Mouse (Mus musculus): ENCODE results near the gene Eprs. TPM values are rescaled to one million over a fixed set of nuclear protein-coding genes. Genes with fewer than 3 reads are reported as not detected.

The Eprs gene
- polyA plus RNA-seq, 1 experiment: 11.0 TPM

DNA sequence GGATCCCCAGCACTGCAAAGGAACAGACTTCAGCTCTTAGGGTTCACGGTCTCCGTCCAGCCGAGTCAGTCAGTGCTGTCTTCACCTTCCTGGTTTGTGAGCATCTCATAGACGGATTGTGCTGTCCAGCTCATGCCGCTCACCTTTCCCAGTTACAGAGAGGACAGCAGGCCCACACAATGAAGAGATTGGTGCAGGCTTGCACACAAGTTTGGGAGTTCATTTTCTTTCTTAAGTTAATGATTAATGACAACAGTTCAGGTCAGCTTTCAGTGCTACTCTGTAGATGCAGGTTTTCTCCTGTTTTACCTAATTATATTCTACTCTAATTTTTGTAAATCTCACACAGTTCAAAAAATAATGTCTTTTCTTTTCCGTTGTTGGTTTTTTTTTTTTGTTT lies 7.1 kb downstream of the Eprs start:
- Histone ChIP-seq H3K27ac (ENCODE audit: control insufficient read depth, insufficient read depth, low read length) (no peak overlapping the region), H3K4me3 (ENCODE audit: control insufficient read depth, insufficient read depth, low read length) (no peak overlapping the region), H3K36me3 (ENCODE audit: control insufficient read depth, insufficient read depth, low read length) (peaks cover 45% of the 10 kb centered on the region), H3K27me3 (ENCODE audit: control insufficient read depth, insufficient read depth, low read length) (no peaks in the 10 kb centered on the region), H3K4me1 (replicated peaks; ENCODE audit: control insufficient read depth, insufficient read depth, low read length) (no peaks in the 10 kb centered on the region)
- 98% methylated on average over 6 of the region's 6 CpGs for WGBS
- no peak for TF ChIP-seq CTCF (IDR thresholded peaks at IDR 0.05; ENCODE audit: borderline replicate concordance, control insufficient read depth, extremely low read depth, insufficient read depth, low read length, poor library complexity)
- TF ChIP-seq POLR2A (IDR thresholded peaks at IDR 0.05; ENCODE audit: control insufficient read depth, extremely low read depth, insufficient read depth, low read length, poor library complexity): no peak
- DNase-seq: no peak

DNA sequence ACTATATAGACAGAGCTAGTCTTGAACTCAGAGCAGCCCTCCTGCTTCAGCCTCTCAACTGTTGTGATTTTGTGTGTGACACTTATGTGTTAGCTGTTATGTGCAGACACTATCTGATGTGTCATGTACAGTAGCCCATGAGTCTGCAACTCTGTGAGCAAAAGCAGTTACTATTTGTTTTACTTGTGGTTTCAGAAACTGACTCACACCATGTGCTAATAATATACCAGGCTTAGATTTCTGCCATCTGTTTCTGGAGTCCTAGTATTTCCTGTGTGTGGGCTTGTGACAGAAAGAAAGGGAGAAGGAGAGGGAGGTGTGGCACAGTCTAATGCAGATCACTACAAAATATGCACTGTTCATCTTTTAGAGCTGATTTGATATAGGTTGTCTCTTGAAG lies 13.5 kb downstream of the Eprs start:
- Histone ChIP-seq H3K27ac (ENCODE audit: control insufficient read depth, insufficient read depth, low read length) (no peak overlapping the region), H3K36me3 (ENCODE audit: control insufficient read depth, insufficient read depth, low read length) (peaks cover 70% of the 10 kb centered on the region), H3K4me3 (ENCODE audit: control insufficient read depth, insufficient read depth, low read length) (no peak overlapping the region), H3K27me3 (ENCODE audit: control insufficient read depth, insufficient read depth, low read length) (no peaks in the 10 kb centered on the region), H3K4me1 (replicated peaks; ENCODE audit: control insufficient read depth, insufficient read depth, low read length) (no peaks in the 10 kb centered on the region)
- no peak for TF ChIP-seq POLR2A (IDR thresholded peaks at IDR 0.05; ENCODE audit: control insufficient read depth, extremely low read depth, insufficient read depth, low read length, poor library complexity)
- TF ChIP-seq CTCF (IDR thresholded peaks at IDR 0.05; ENCODE audit: borderline replicate concordance, control insufficient read depth, extremely low read depth, insufficient read depth, low read length, poor library complexity): no peak
- no peak for DNase-seq

DNA sequence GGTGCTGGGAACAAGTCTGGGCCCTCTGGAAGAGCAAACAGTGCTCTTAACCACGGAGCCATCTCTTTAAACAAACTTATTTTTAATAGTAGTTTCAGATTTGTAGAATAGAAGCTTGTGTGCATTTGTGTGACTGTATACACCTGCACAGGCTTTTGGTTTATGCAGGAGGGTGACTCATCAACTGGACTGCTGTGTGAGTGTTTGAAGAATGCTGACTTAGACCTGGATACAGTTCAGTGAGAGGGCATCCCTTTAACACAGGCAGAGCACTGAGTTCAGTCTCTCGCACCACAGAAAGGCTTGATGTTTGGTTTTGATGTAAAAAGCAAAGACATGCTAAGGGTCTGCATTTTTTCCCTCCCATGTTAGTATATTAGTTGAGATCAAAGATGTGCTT lies 14.6 kb downstream of the Eprs start:
- no peak for DNase-seq
- WGBS: 98% methylated on average over 2 of the region's 2 CpGs
- H3K27me3 ChIP-seq (ENCODE audit: control insufficient read depth, insufficient read depth, low read length): no peaks in the 10 kb centered on the region
- H3K36me3 ChIP-seq (ENCODE audit: control insufficient read depth, insufficient read depth, low read length): peaks cover 68% of the 10 kb centered on the region
- no peak overlapping the region for H3K4me3 ChIP-seq (ENCODE audit: control insufficient read depth, insufficient read depth, low read length)
- TF ChIP-seq POLR2A (IDR thresholded peaks at IDR 0.05; ENCODE audit: control insufficient read depth, extremely low read depth, insufficient read depth, low read length, poor library complexity) (no peak), CTCF (IDR thresholded peaks at IDR 0.05; ENCODE audit: borderline replicate concordance, control insufficient read depth, extremely low read depth, insufficient read depth, low read length, poor library complexity) (no peak)
- no peaks in the 10 kb centered on the region for H3K4me1 ChIP-seq (replicated peaks; ENCODE audit: control insufficient read depth, insufficient read depth, low read length)
- no peak overlapping the region for H3K27ac ChIP-seq (ENCODE audit: control insufficient read depth, insufficient read depth, low read length)

DNA sequence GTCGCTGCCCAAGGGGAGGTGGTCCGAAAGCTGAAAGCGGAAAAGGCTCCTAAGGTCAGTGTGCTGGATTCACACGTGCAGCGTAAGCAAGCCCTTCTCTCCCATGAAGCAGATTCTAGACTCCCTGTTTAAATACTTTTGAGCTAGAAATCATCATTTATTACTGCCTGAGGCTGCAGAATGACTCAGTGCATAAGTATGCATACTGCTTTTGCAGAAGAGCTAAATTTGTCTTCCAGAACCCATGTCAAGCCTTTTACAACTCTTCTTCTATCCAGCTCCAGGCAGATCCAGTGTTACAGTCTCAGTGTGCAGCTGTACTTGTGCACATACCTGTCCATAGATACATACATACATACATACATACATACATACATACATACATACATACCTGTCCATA lies 38.8 kb downstream of the Eprs start:
- no peaks in the 10 kb centered on the region for H3K4me1 ChIP-seq (replicated peaks; ENCODE audit: control insufficient read depth, insufficient read depth, low read length)
- H3K36me3 ChIP-seq (ENCODE audit: control insufficient read depth, insufficient read depth, low read length): peaks cover 43% of the 10 kb centered on the region
- no peak overlapping the region for H3K27ac ChIP-seq (ENCODE audit: control insufficient read depth, insufficient read depth, low read length)
- TF ChIP-seq POLR2A (IDR thresholded peaks at IDR 0.05; ENCODE audit: control insufficient read depth, extremely low read depth, insufficient read depth, low read length, poor library complexity) (no peak), CTCF (IDR thresholded peaks at IDR 0.05; ENCODE audit: borderline replicate concordance, control insufficient read depth, extremely low read depth, insufficient read depth, low read length, poor library complexity) (no peak)
- no peaks in the 10 kb centered on the region for H3K27me3 ChIP-seq (ENCODE audit: control insufficient read depth, insufficient read depth, low read length)
- no peak for DNase-seq
- H3K4me3 ChIP-seq (ENCODE audit: control insufficient read depth, insufficient read depth, low read length): no peak overlapping the region
- 98% methylated on average over 5 of the region's 5 CpGs for WGBS

DNA sequence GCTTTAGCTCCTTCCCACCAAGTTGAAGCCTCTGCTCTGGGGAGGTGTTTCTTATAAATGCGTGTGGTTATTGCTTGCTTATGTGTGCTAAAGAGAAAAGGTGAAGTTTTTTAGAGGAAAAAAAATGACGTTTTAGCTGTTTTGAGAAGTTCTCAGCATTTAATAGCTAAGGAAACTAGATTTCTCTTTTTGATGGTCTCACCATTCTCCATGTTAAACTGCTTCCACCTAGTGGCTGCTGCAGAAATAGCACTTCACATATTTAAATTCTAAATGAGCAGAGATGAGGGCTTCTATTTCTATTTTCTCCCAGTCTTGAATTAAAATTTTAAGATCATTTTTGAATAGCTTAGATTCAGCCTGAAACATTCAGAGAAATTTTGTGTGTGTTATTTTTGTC lies 41.2 kb downstream of the Eprs start:
- no peak for TF ChIP-seq CTCF (IDR thresholded peaks at IDR 0.05; ENCODE audit: borderline replicate concordance, control insufficient read depth, extremely low read depth, insufficient read depth, low read length, poor library complexity)
- no peak for TF ChIP-seq POLR2A (IDR thresholded peaks at IDR 0.05; ENCODE audit: control insufficient read depth, extremely low read depth, insufficient read depth, low read length, poor library complexity)
- H3K4me1 ChIP-seq (replicated peaks; ENCODE audit: control insufficient read depth, insufficient read depth, low read length): no peaks in the 10 kb centered on the region
- peaks cover 56% of the 10 kb centered on the region for H3K36me3 ChIP-seq (ENCODE audit: control insufficient read depth, insufficient read depth, low read length)
- no peak overlapping the region for H3K27ac ChIP-seq (ENCODE audit: control insufficient read depth, insufficient read depth, low read length)
- peak; percentile 31 for DNase-seq
- no peak overlapping the region for H3K4me3 ChIP-seq (ENCODE audit: control insufficient read depth, insufficient read depth, low read length)
- H3K27me3 ChIP-seq (ENCODE audit: control insufficient read depth, insufficient read depth, low read length): no peaks in the 10 kb centered on the region
- 23% methylated on average over 2 of the region's 2 CpGs for WGBS

DNA sequence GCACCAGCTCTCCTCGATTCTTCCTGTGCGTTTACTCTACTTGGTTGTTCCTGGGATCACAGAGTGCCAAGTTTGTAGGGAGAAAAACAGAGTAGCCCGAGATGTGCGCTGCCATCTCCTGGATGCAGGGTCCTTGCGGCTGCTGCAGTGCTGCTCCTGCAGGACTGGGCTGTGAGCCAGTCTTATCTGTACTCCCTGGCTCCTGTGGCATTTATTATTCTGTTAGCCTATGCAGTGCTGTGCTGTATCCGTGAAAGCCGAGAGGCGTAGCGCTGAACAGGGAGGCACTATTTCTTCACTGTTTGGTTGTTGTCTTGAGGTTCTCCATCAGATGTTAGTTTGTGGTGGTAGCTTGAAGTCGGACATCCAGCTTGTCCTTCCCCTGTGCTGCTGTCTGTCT lies 43.1 kb downstream of the Eprs start:
- no peak for DNase-seq
- no peak overlapping the region for H3K4me3 ChIP-seq (ENCODE audit: control insufficient read depth, insufficient read depth, low read length)
- no peaks in the 10 kb centered on the region for H3K4me1 ChIP-seq (replicated peaks; ENCODE audit: control insufficient read depth, insufficient read depth, low read length)
- TF ChIP-seq POLR2A (IDR thresholded peaks at IDR 0.05; ENCODE audit: control insufficient read depth, extremely low read depth, insufficient read depth, low read length, poor library complexity) (no peak), CTCF (IDR thresholded peaks at IDR 0.05; ENCODE audit: borderline replicate concordance, control insufficient read depth, extremely low read depth, insufficient read depth, low read length, poor library complexity) (no peak)
- no peaks in the 10 kb centered on the region for H3K27me3 ChIP-seq (ENCODE audit: control insufficient read depth, insufficient read depth, low read length)
- H3K36me3 ChIP-seq (ENCODE audit: control insufficient read depth, insufficient read depth, low read length): peaks cover 61% of the 10 kb centered on the region
- H3K27ac ChIP-seq (ENCODE audit: control insufficient read depth, insufficient read depth, low read length): no peak overlapping the region
- 98% methylated on average over 10 of the region's 10 CpGs for WGBS

DNA sequence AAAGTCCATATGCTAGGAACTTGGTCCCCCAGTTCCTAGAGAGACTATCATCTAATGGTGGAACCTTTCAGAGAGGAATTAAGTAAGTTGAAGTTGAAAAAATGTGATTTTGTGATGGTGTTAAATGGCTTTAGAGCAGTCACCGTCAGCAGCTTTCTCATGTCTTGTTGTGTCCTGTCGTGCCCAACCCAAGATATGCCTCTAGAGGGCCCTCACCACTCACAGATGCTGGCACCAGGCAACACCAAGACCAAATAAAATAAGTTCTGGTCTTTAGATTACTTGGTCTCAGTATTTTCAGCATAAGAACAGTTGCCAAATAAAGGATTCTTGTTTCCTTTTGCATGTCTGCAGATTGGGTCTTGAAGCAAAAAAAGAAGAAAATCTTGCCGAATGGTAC lies 47.0 kb downstream of the Eprs start:
- no peak for TF ChIP-seq POLR2A (IDR thresholded peaks at IDR 0.05; ENCODE audit: control insufficient read depth, extremely low read depth, insufficient read depth, low read length, poor library complexity)
- no peak for TF ChIP-seq CTCF (IDR thresholded peaks at IDR 0.05; ENCODE audit: borderline replicate concordance, control insufficient read depth, extremely low read depth, insufficient read depth, low read length, poor library complexity)
- no peaks in the 10 kb centered on the region for H3K4me1 ChIP-seq (replicated peaks; ENCODE audit: control insufficient read depth, insufficient read depth, low read length)
- no peak overlapping the region for H3K4me3 ChIP-seq (ENCODE audit: control insufficient read depth, insufficient read depth, low read length)
- no peak overlapping the region for H3K27ac ChIP-seq (ENCODE audit: control insufficient read depth, insufficient read depth, low read length)
- WGBS: 92% methylated on average over 3 of the region's 3 CpGs
- H3K27me3 ChIP-seq (ENCODE audit: control insufficient read depth, insufficient read depth, low read length): no peaks in the 10 kb centered on the region
- H3K36me3 ChIP-seq (ENCODE audit: control insufficient read depth, insufficient read depth, low read length): peaks cover 63% of the 10 kb centered on the region
- DNase-seq: no peak

Measured in thymus, adult 2 months (tissue).